Mouse (Mus musculus) embryonic fibroblast, embryonic 13.5 days (primary cell): Measurements from ENCODE around the gene Gm11992.

ENCODE experiments used
- CTCF ChIP-seq: IDR thresholded peaks from 2 replicates; pipeline ENCODE4 v1.5.1; 2011; ENCODE audit warnings: mild to moderate bottlenecking, control low read depth, low read length, moderate library complexity, borderline replicate concordance; ENCODE audit not compliant: insufficient read depth
- POLR2A ChIP-seq: IDR thresholded peaks from 2 replicates; pipeline ENCODE4 v1.6.1; 2011; ENCODE audit warnings: low read depth, mild to moderate bottlenecking, control low read depth, low read length, moderate library complexity

DNA sequence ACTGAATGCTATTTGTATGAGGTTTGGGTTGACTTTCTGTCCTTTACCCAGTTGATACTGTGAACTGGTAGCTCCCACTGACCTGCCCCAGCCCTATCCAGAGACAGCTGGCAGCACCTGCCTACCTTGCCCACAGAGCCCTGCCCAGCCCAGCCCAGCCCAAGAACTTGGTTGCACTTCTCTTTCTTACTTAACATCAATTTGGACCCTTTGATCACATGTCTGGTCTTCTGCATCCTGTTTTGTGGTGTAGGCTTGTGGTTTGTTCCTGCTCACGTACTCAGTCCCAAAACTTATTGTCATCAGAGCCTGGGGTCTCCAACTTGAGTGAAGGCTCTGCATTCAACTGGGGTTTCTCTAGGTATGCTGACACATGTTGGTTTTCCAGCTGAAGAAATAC lies 11.6 kb downstream of the Gm11992 start:
- TF ChIP-seq CTCF (no peak), POLR2A (no peak)
